Mouse (Mus musculus): ENCODE measurements around the gene Larp7. TPM values are rescaled to one million over a fixed set of nuclear protein-coding genes. Genes with fewer than 3 reads are reported as not detected.
A peak's percentile ranks its signal among the peaks of the same experiment; 100 is the strongest.

Gene Larp7
- polyA plus RNA-seq (2011; ENCODE audit: insufficient read depth, insufficient read length, low read depth, missing spikeins) = 110 and 116 TPM in 2 replicates

- Histone ChIP-seq H3K27ac (ENCODE audit: insufficient read depth, low read length) (peak within 1 kb of the TSS; percentile 84), H3K4me1 (ENCODE audit: control insufficient read depth, insufficient read depth, low read length) (peaks cover 2% of the 10 kb centered on the region), H3K36me3 (ENCODE audit: control insufficient read depth, insufficient read depth, low read length, poor library complexity, severe bottlenecking) (peaks cover 19% of the 10 kb centered on the region), H3K27me3 (ENCODE audit: control insufficient read depth, insufficient read depth, low read length, poor library complexity, severe bottlenecking) (no peaks in the 10 kb centered on the region), H3K9ac (ENCODE audit: low read depth, poor library complexity, severe bottlenecking) (peak within 1 kb of the TSS; percentile 86), H3K4me3 (ENCODE audit: low read depth, low read length) (peak within 1 kb of the TSS; percentile 99), H3K9me3 (replicated peaks; ENCODE audit: control insufficient read depth, insufficient read depth, low read length, poor library complexity, severe bottlenecking) (no peaks in the 10 kb centered on the region)
- TF ChIP-seq POLR2A (IDR thresholded peaks at IDR 0.05; ENCODE audit: insufficient read depth, low read length) = no peak
- TF ChIP-seq CTCF (IDR thresholded peaks at IDR 0.05; ENCODE audit: low read depth, low read length) = no peak
- no peak for TF ChIP-seq EP300 (IDR thresholded peaks at IDR 0.05; ENCODE audit: insufficient read depth, low read depth, low read length)
Measured at GRCm38 (mm10) chr3:127552973-127553719, at the start of gene Larp7, which contains the start of gene Zgrf1. Larp7 (minus strand) TSS chr3:127553349. Zgrf1 (plus strand) TSS chr3:127553489.

DNA sequence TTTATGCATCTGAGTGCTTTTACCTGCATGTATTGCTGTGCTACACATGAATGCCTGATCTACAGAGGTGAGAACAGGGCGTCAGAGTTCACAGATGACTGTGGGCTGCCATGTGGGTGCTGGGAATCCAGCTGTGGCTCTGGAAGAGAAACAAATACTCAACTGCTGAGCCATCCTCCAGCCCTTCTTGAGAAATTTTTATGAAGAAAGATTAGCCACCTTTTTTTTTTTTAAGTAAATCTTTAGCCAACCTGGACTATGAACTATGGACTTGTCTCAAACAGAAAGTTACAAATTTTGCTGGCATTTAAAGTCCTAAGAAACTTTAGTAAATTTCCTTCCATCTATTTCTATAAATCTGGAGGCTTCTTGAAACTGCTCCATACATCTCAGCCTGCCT lies 44.0 kb upstream of the Larp7 start:
- Histone ChIP-seq H3K4me3 (ENCODE audit: low read depth, low read length) (no peak overlapping the region), H3K9me3 (replicated peaks; ENCODE audit: control insufficient read depth, insufficient read depth, low read length, poor library complexity, severe bottlenecking) (no peaks in the 10 kb centered on the region), H3K27ac (ENCODE audit: insufficient read depth, low read length) (no peak overlapping the region), H3K9ac (ENCODE audit: low read depth, poor library complexity, severe bottlenecking) (no peak overlapping the region), H3K36me3 (ENCODE audit: control insufficient read depth, insufficient read depth, low read length, poor library complexity, severe bottlenecking) (peaks cover 13% of the 10 kb centered on the region), H3K4me1 (ENCODE audit: control insufficient read depth, insufficient read depth, low read length) (no peaks in the 10 kb centered on the region), H3K27me3 (ENCODE audit: control insufficient read depth, insufficient read depth, low read length, poor library complexity, severe bottlenecking) (no peaks in the 10 kb centered on the region)
- no peak for TF ChIP-seq CTCF (IDR thresholded peaks at IDR 0.05; ENCODE audit: low read depth, low read length)
- TF ChIP-seq EP300 (IDR thresholded peaks at IDR 0.05; ENCODE audit: insufficient read depth, low read depth, low read length) = no peak
- TF ChIP-seq POLR2A (IDR thresholded peaks at IDR 0.05; ENCODE audit: insufficient read depth, low read length) = no peak

DNA sequence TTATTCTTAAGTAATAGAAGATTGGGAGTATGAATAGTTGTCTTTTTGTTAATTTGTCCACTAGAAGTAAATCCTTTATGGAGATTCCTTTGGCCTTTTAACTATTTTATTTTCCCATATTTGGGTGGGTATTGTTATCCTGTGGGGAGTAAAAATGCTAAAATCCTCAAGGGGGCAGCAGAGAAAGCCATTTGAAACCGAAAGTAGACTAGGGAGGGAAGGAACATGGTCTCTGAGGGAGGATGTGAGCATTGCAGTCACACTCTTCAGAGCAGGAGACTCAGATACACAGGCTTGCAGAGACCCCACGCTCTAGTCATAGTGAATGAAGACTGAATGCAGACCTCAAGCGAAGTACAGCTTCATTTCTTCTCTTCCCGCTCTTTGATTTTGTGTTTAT lies 19.4 kb upstream of the Larp7 start:
- Histone ChIP-seq H3K4me1 (ENCODE audit: control insufficient read depth, insufficient read depth, low read length) (no peaks in the 10 kb centered on the region), H3K9me3 (replicated peaks; ENCODE audit: control insufficient read depth, insufficient read depth, low read length, poor library complexity, severe bottlenecking) (no peaks in the 10 kb centered on the region), H3K4me3 (ENCODE audit: low read depth, low read length) (no peak overlapping the region), H3K27ac (ENCODE audit: insufficient read depth, low read length) (no peak overlapping the region), H3K9ac (ENCODE audit: low read depth, poor library complexity, severe bottlenecking) (no peak overlapping the region), H3K27me3 (ENCODE audit: control insufficient read depth, insufficient read depth, low read length, poor library complexity, severe bottlenecking) (no peaks in the 10 kb centered on the region), H3K36me3 (ENCODE audit: control insufficient read depth, insufficient read depth, low read length, poor library complexity, severe bottlenecking) (peaks cover 23% of the 10 kb centered on the region)
- TF ChIP-seq EP300 (IDR thresholded peaks at IDR 0.05; ENCODE audit: insufficient read depth, low read depth, low read length) (no peak), POLR2A (IDR thresholded peaks at IDR 0.05; ENCODE audit: insufficient read depth, low read length) (no peak), CTCF (IDR thresholded peaks at IDR 0.05; ENCODE audit: low read depth, low read length) (peak; percentile 18)

GRCm38 (mm10) chr3:127565129-127565528 lies 12.0 kb upstream of the Larp7 start:
- peaks cover 39% of the 10 kb centered on the region for H3K36me3 ChIP-seq (ENCODE audit: control insufficient read depth, insufficient read depth, low read length, poor library complexity, severe bottlenecking)
- H3K27ac ChIP-seq (ENCODE audit: insufficient read depth, low read length) = no peak overlapping the region
- H3K9ac ChIP-seq (ENCODE audit: low read depth, poor library complexity, severe bottlenecking) = no peak overlapping the region
- H3K4me1 ChIP-seq (ENCODE audit: control insufficient read depth, insufficient read depth, low read length) = no peaks in the 10 kb centered on the region
- no peaks in the 10 kb centered on the region for H3K27me3 ChIP-seq (ENCODE audit: control insufficient read depth, insufficient read depth, low read length, poor library complexity, severe bottlenecking)
- H3K9me3 ChIP-seq (replicated peaks; ENCODE audit: control insufficient read depth, insufficient read depth, low read length, poor library complexity, severe bottlenecking) = no peaks in the 10 kb centered on the region
- TF ChIP-seq CTCF (IDR thresholded peaks at IDR 0.05; ENCODE audit: low read depth, low read length) (no peak), POLR2A (IDR thresholded peaks at IDR 0.05; ENCODE audit: insufficient read depth, low read length) (no peak), EP300 (IDR thresholded peaks at IDR 0.05; ENCODE audit: insufficient read depth, low read depth, low read length) (no peak)
- H3K4me3 ChIP-seq (ENCODE audit: low read depth, low read length) = no peak overlapping the region

DNA sequence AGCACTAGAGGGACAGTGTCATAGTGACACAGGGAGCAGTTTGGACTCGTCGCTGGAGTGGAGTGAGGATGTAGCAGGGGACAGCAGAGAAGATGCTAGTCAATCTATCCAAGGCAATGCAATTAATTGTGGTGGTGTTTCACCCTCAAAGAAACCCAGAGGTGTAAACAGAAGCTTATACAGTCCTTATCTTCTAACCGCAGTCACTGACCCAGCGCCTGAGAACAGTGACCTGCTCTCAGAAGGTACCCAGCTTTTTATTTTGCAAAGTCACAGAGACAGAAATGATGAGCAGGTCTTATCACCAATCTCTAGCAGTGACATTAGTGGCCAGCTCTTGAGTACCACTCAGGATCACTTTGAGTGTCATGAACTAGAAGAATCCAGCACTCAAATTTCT lies 9.8 kb upstream of the Larp7 start:
- Histone ChIP-seq H3K9ac (ENCODE audit: low read depth, poor library complexity, severe bottlenecking) (no peak overlapping the region), H3K4me3 (ENCODE audit: low read depth, low read length) (no peak overlapping the region), H3K27me3 (ENCODE audit: control insufficient read depth, insufficient read depth, low read length, poor library complexity, severe bottlenecking) (no peaks in the 10 kb centered on the region), H3K36me3 (ENCODE audit: control insufficient read depth, insufficient read depth, low read length, poor library complexity, severe bottlenecking) (peaks cover 41% of the 10 kb centered on the region), H3K4me1 (ENCODE audit: control insufficient read depth, insufficient read depth, low read length) (no peaks in the 10 kb centered on the region), H3K27ac (ENCODE audit: insufficient read depth, low read length) (no peak overlapping the region), H3K9me3 (replicated peaks; ENCODE audit: control insufficient read depth, insufficient read depth, low read length, poor library complexity, severe bottlenecking) (no peaks in the 10 kb centered on the region)
- TF ChIP-seq CTCF (IDR thresholded peaks at IDR 0.05; ENCODE audit: low read depth, low read length) = no peak
- no peak for TF ChIP-seq EP300 (IDR thresholded peaks at IDR 0.05; ENCODE audit: insufficient read depth, low read depth, low read length)
- no peak for TF ChIP-seq POLR2A (IDR thresholded peaks at IDR 0.05; ENCODE audit: insufficient read depth, low read length)

DNA sequence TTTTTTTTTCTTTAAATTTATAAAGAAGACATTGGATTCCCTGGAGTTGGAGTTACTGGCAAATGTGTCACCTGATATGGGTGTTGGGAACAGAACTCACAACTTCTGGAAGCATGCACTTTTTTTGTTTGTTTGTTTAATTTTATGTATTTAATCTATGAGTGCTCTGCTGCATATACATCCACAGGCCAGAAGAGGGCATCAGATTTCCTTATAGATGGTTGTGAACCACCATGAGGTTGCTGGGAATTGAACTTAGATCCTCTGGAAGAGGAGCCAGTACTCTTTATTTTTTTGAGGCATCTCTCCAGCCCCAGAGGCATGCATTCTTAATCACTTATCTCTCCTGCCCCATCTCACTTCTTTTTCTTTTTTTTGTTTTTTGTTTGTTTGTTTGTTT lies 5.1 kb upstream of the Larp7 start:
- Histone ChIP-seq H3K27ac (ENCODE audit: insufficient read depth, low read length) (no peak overlapping the region), H3K9ac (ENCODE audit: low read depth, poor library complexity, severe bottlenecking) (no peak overlapping the region), H3K4me3 (ENCODE audit: low read depth, low read length) (no peak overlapping the region), H3K36me3 (ENCODE audit: control insufficient read depth, insufficient read depth, low read length, poor library complexity, severe bottlenecking) (peaks cover 50% of the 10 kb centered on the region), H3K27me3 (ENCODE audit: control insufficient read depth, insufficient read depth, low read length, poor library complexity, severe bottlenecking) (no peaks in the 10 kb centered on the region), H3K9me3 (replicated peaks; ENCODE audit: control insufficient read depth, insufficient read depth, low read length, poor library complexity, severe bottlenecking) (no peaks in the 10 kb centered on the region), H3K4me1 (ENCODE audit: control insufficient read depth, insufficient read depth, low read length) (peaks cover 2% of the 10 kb centered on the region)
- TF ChIP-seq POLR2A (IDR thresholded peaks at IDR 0.05; ENCODE audit: insufficient read depth, low read length) = no peak
- no peak for TF ChIP-seq EP300 (IDR thresholded peaks at IDR 0.05; ENCODE audit: insufficient read depth, low read depth, low read length)
- no peak for TF ChIP-seq CTCF (IDR thresholded peaks at IDR 0.05; ENCODE audit: low read depth, low read length)
